Mouse (Mus musculus) colon, adult 2 months (tissue): ENCODE data around the gene Tcte3. TPM values are rescaled to one million over a fixed set of nuclear protein-coding genes. Genes with fewer than 3 reads are reported as not detected.

Experiments
- polyA plus RNA-seq: library from polyadenylated mRNA; depleted of rRNA; stranded (reverse); fragments of >200 nt; gene quantifications from 2 replicates; pipeline ENCODE4 v1.2.3, GENCODE M21; 2012; rRNA removed

The Tcte3 gene
- not detected in 2 replicates for polyA plus RNA-seq

GRCm38 (mm10) chr17:15041175-15041729 lies at the start of gene Tcte3, which contains the start of the genes Ermard and Gm3448:
Gene Tcte3 (minus strand): TSS chr17:15041488.
Gene Ermard (plus strand): TSS chr17:15041208.
Gene Gm3448 (minus strand): TSS chr17:15041537.

GRCm38 (mm10) chr17:15009706-15010413 lies 31.4 kb downstream of the Tcte3 start, which contains the start of gene Gm3435:
Gene Gm3435 (plus strand): TSS chr17:15010176.

GRCm38 (mm10) chr17:14978362-14979038 lies 62.8 kb downstream of the Tcte3 start, which contains the start of the genes 9030025P20Rik and Gm3417:
Gene 9030025P20Rik (plus strand): TSS chr17:14978468.
Gene Gm3417 (minus strand): TSS chr17:14978790.

Other genes with a start within 250 kb of the Tcte3 start
- gene Wdr27, start 98.3 kb downstream of the Tcte3 start, polyA plus RNA-seq = 4.9 and 7.7 TPM in 2 replicates
- gene 1600012H06Rik, start 98.3 kb downstream of the Tcte3 start, polyA plus RNA-seq = 18.4 and 21.3 TPM in 2 replicates
- 11.1 and 12.8 TPM in 2 replicates for gene Phf10, start 80.2 kb downstream of the Tcte3 start, polyA plus RNA-seq
- gene 9030025P20Rik, start 63.0 kb downstream of the Tcte3 start, polyA plus RNA-seq = 4.3 and 4.7 TPM in 2 replicates
- 0.25 TPM in 1 of 2 replicates, not detected in the other for gene Gm3417, start 62.7 kb downstream of the Tcte3 start, polyA plus RNA-seq
- 0.71 and 0.73 TPM in 2 replicates for gene Gm3435, start 31.3 kb downstream of the Tcte3 start, polyA plus RNA-seq
- 16.2 and 18.6 TPM in 2 replicates for gene Ermard, start 280 bp downstream of the Tcte3 start, polyA plus RNA-seq
- gene Gm3448, start within 50 bp of the Tcte3 start, polyA plus RNA-seq = 0.42 and 0.64 TPM in 2 replicates